Mouse (Mus musculus) thymus, adult 2 months (tissue): ENCODE measurements around the gene Dhx33. TPM values are rescaled to one million over a fixed set of nuclear protein-coding genes. Genes with fewer than 3 reads are reported as not detected.

Experiments used
- DNase-seq: peaks from one replicate; pipeline ENCODE4 v3.0.0; 2021
- H3K27ac ChIP-seq: fragments of 200-500 bp; 2 replicates; pipeline ENCODE4 v1.5.1; 2012; ENCODE audit warnings: low read length, control low read depth; ENCODE audit not compliant: control insufficient read depth, insufficient read depth
- H3K27me3 ChIP-seq: fragments of 200-500 bp; 2 replicates; pipeline ENCODE4 v1.6.1; 2012; ENCODE audit warnings: mild to moderate bottlenecking, low read length, moderate library complexity, mixed read lengths; ENCODE audit not compliant: control insufficient read depth, insufficient read depth
- H3K36me3 ChIP-seq: fragments of 200-500 bp; 2 replicates; pipeline ENCODE4 v1.6.1; 2012; ENCODE audit warnings: mild to moderate bottlenecking, low read length, moderate library complexity; ENCODE audit not compliant: control insufficient read depth, insufficient read depth
- H3K4me1 ChIP-seq: fragments of 200-500 bp; replicated peaks from 2 replicates; pipeline ENCODE4 v1.6.1; 2012; ENCODE audit warnings: low read length; ENCODE audit not compliant: control insufficient read depth, insufficient read depth
- H3K4me3 ChIP-seq: fragments of 200-500 bp; 2 replicates; pipeline ENCODE4 v1.5.1; 2012; ENCODE audit warnings: mild to moderate bottlenecking, low read length, control low read depth, moderate library complexity; ENCODE audit not compliant: control insufficient read depth, insufficient read depth
- CTCF ChIP-seq: fragments of 200-500 bp; IDR thresholded peaks from 2 replicates; pipeline ENCODE4 v1.5.1; 2012; ENCODE audit warnings: mild to moderate bottlenecking, control low read depth, low read length, moderate library complexity, borderline replicate concordance; ENCODE audit not compliant: control insufficient read depth, poor library complexity, insufficient read depth; ENCODE audit errors: extremely low read depth
- POLR2A ChIP-seq: fragments of 200-500 bp; IDR thresholded peaks from 2 replicates; pipeline ENCODE4 v1.6.1; 2012; ENCODE audit warnings: mild to moderate bottlenecking, low read length, control low read depth, moderate library complexity; ENCODE audit not compliant: control insufficient read depth, poor library complexity, insufficient read depth; ENCODE audit errors: extremely low read depth
- WGBS: fragments of 180-500 bp; shearing (Covaris S2); methylation state at CpG from one replicate; pipeline ENCODE4 v1.1.7; 2018; 5-methylcytosine and 5-hydroxymethylcytosine counted together
- polyA plus RNA-seq: library from polyadenylated mRNA; depleted of rRNA; stranded (reverse); fragments of >200 nt; gene quantifications from 2 replicates; pipeline ENCODE4 v1.2.3, GENCODE M21; 2012; rRNA removed

Dhx33 gene
- 26.4 and 28.4 TPM in 2 replicates for polyA plus RNA-seq

DNA sequence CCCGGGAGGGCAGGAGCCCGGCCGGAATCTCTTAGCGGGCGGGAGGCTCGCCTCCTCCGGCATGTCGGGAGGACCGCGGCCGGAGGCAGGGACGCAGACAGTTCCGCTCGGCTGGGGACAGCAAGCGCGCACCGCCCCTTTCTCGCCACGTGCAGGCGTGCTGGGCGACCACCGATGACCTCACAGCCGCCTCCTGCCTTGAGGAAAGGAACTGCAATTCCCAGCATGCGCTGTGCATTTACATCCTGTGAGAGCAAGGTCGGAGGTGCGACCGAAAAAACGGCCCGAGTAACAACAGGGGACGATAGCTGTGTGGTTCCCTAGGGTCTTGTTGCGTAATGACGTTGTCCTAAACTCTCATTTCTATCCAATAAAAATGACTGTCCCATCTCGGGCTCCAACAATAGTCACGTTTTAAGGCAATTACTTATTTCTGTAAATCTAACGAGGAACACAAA lies at the start of gene Dhx33:
Gene Dhx33 (minus strand): TSS at position 122 of the 458 bp plus-strand sequence.
- under 1% methylated on average over 35 of the region's 35 CpGs for WGBS
- H3K27ac ChIP-seq, result no peak within 1 kb of the TSS
- H3K4me3 ChIP-seq, result peak within 1 kb of the TSS; percentile 59
- peak; percentile 94 for DNase-seq
- H3K27me3 ChIP-seq, result no peaks in the 10 kb centered on the region
- TF ChIP-seq POLR2A, result no peak
- no peak for TF ChIP-seq CTCF
- peaks cover 8% of the 10 kb centered on the region; the same call in 1 of the 2 replicates for H3K4me1 ChIP-seq
- H3K36me3 ChIP-seq, result no peaks in the 10 kb centered on the region

DNA sequence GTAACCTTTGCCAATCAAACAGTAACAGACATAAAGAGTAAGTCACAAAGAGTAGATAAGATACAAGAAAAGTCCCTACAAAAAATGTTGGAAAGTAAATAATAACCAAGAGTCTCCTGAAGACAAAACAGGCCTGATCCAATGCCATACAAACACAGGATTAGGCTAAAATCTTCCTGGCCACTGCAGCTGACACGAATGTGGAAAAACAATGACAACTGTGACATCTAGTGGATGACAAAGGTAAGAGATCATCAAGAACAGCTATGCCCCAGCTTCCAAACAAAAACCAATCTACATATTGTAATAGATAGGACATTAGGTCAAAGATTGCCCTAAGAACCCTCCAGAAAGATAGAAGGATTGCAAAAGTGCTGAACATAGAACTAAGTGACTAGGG lies 48.3 kb upstream of the Dhx33 start:
- no peak for DNase-seq
- TF ChIP-seq POLR2A, result no peak
- no peak for TF ChIP-seq CTCF
- WGBS, result 0% methylated on average over 1 of the region's 1 CpGs
- Histone ChIP-seq H3K27ac (no peak overlapping the region), H3K4me3 (no peak overlapping the region), H3K4me1 (no peaks in the 10 kb centered on the region), H3K36me3 (no peaks in the 10 kb centered on the region), H3K27me3 (no peaks in the 10 kb centered on the region)

DNA sequence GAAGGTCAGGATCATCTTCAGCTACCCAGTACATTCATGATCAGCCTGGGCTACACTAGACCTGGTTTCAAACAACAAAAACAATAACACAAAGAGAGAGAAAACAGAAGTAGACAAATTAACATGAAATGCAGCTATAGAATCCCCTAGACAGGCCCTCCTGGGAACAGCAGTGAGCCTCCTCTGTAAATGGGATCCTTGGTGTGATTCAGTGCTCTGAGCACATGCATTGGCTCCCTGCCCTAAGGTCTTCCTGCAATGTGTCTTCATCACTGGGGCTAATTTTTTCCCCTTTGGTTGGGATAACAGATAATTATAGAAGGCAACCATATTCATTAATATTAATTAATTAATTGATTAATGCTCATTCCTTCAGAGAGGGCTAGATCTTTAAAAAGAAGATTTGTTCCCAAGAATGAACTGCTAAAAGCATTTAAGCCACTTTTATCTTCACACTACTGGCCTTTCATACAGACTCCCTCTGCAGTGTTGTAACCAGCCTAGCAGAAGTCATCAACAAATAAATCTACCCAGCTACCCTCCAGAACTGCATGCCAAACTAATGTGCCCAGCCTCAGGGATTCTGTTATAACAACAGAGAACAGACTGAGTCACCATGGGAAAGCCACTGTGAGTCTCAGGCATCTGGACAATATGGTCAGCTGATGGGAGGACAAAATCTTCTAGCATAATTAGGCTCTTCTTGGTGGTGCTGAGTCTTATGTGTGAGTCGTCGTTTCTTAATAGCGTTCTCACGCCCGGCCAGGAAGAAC lies 35.5 kb upstream of the Dhx33 start:
- TF ChIP-seq POLR2A, result no peak
- Histone ChIP-seq H3K4me3 (no peak overlapping the region), H3K27ac (no peak overlapping the region), H3K4me1 (no peaks in the 10 kb centered on the region), H3K27me3 (no peaks in the 10 kb centered on the region; the same call in 1 of the 2 replicates), H3K36me3 (no peaks in the 10 kb centered on the region)
- 97% methylated on average over 5 of the region's 5 CpGs for WGBS
- DNase-seq, result no peak

DNA sequence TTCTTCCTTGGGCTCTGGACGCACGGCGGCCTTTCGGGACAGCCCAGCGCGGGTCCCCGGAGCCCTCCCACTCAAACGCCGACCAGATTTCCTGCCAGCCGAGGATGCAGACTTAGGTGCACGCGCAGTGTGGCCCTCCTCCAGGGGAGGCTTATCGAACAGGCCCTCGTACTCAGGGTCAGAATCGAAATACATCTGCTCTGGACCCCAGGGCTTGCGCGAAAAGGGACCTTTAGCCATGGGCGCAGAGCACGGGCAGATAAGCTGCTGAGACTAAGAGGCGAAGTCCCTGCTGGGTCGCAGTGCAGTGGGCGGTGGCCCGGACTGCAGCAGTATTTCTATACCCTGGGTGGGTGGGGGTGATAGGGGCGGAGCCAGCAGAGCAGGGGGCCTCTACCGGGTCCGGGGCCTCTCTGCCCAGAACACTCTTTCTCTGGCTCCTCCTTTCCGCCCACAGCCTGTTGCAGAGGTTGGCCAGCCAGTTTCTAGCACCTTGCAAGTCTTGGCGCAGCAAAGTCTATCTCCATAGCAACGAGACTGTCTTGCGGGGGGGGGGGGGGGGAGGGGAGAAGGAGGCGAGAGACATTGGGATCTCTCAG lies 29.0 kb upstream of the Dhx33 start, which contains the start of gene 6330403K07Rik:
Gene 6330403K07Rik (minus strand): TSS at position 351 of the 599 bp plus-strand sequence.
- Histone ChIP-seq H3K27ac (no peak within 1 kb of the TSS), H3K4me3 (peak within 1 kb of the TSS; percentile 30), H3K27me3 (no peaks in the 10 kb centered on the region; the same call in 1 of the 2 replicates), H3K4me1 (no peaks in the 10 kb centered on the region), H3K36me3 (peaks cover under 1% of the 10 kb centered on the region; the same call in 1 of the 2 replicates)
- WGBS, result 4% methylated on average over 31 of the region's 31 CpGs
- DNase-seq, result no peak
- TF ChIP-seq CTCF, result no peak
- no peak for TF ChIP-seq POLR2A

DNA sequence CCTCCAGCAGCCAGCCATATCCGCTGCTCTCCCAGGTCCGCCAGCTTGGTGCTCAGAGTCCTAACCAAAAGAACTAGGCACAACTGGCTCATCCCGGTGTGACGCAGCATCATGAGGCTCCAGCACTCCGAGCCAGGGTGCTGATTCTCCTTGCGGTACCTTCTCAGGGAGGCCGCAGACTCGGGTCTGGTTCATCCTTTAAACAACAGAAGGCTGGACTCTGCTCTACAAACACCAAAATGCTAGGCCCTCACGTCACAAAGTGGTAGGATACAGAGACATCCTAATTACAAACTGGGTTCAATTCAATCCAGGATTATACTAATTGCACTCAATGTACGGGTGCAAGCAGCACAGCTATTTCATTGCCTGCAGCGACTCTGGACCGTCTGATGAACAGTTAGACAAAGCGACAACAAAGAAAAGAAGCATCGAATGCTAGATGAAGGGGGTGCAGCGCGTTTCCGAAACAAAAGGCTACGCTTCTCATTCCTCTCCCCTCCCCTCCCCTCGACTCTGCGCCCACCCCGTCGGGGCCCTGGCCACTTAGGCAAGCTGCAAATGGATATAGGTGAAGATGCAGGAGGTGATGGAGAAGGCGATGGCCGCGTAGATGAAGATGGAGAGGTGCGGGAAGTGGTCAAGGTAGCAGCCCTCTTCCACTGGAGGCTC lies 28.4 kb upstream of the Dhx33 start:
- H3K4me1 ChIP-seq, result no peaks in the 10 kb centered on the region
- DNase-seq, result no peak
- 46% methylated on average over 26 of the region's 26 CpGs for WGBS
- peaks cover 7% of the 10 kb centered on the region for H3K36me3 ChIP-seq
- TF ChIP-seq CTCF, result no peak
- no peak for TF ChIP-seq POLR2A
- no peak overlapping the region for H3K27ac ChIP-seq
- H3K27me3 ChIP-seq, result no peaks in the 10 kb centered on the region; the same call in 1 of the 2 replicates
- H3K4me3 ChIP-seq, result peak overlapping the region; percentile 30; the same call in 1 of the 2 replicates

DNA sequence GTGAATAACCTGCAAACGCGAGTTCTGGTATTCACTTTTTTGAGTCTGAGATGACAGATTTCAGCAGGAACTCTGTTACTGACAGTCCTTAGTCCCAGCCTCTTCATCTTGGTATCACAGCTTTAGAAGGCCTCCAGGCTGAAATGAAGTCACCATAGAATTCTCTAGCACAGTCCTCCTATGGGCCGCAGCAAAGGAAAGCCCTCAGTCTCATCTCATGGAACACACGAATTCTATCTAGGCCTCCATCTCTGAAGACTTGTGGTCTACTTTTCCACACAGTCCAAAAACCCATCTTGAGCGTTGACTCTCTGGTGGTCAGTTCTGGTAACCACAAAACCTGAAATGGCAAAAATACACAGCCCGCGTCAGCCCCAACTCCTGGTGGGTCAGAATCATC lies 27.8 kb upstream of the Dhx33 start:
- Histone ChIP-seq H3K36me3 (peaks cover 13% of the 10 kb centered on the region), H3K27me3 (no peaks in the 10 kb centered on the region; the same call in 1 of the 2 replicates), H3K27ac (no peak overlapping the region), H3K4me3 (no peak overlapping the region), H3K4me1 (no peaks in the 10 kb centered on the region)
- TF ChIP-seq CTCF (no peak), POLR2A (no peak)
- 79% methylated on average over 7 of the region's 7 CpGs for WGBS
- DNase-seq, result no peak
